Mouse (Mus musculus): Measurements from ENCODE around the gene Ndrg3. TPM values are rescaled to one million over a fixed set of nuclear protein-coding genes. Genes with fewer than 3 reads are reported as not detected.
"Not testable (repeated sequence)": the region's sequence is repeated elsewhere in the genome, so short reads cannot be mapped to it uniquely, and the experiment has no call there.

Gene Ndrg3
- polyA plus RNA-seq, 1 experiment = 46.5 TPM

DNA sequence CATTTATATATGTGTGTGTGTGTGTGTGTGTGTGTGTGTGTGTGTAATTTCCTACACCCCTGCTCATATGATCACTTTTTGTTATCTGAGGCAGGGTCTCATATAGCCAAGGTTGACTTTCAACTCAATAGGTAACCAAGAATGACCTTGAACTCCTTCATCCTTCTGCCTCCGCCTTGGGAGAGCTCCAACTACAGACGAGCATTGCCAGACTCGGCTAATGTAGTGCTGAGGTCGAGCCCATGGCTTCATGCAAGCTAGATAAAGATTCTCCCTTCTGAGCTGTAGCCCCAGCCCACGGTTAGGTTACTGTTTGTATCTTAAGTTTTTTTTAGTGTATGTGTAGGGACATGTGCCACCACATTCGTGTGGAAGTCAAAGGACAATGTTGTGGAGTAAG is 90.0 kb downstream of the Ndrg3 start:
- DNase-seq (ENCODE audit: low read depth) = no peak

DNA sequence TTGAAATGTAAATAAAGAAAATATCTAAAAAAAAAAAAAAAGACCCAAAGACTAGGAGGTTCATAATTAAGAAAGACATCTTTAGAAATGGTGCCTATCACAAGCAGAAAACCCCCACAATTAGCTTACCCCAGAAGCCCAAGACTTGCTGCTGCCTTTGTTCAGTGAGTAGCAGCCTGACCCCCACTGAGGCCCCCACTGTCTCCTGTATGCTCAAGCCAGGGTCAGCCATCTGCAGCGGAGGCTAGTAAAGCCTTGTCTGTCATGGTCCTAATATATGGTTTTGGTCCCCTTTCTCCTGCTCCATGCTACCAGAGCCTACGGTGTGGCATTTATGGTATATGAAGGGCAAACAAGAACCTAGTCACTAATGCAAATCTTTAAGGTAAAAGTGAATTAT is 90.5 kb downstream of the Ndrg3 start:
- no peak for DNase-seq (ENCODE audit: low read depth)

DNA sequence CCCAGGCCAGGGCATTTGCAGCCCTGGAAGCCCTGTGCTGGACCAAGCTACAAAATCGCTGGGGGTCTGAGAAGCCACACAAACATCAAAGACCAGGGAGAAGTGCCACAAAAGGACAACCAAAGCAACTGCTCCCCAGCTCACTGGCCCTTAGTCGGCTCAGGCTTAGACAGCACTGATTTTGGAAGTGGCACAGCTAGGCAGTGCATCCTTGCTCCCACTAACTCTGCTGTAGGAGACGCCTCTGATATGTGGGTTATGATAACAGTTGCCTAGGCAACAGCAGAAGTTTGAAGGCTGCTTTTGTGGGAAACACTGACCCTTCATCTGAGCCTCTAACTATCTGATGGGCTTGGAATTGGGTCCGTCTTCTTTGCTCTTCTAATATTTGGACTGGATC is 92.7 kb downstream of the Ndrg3 start:
- DNase-seq (ENCODE audit: low read depth) = no peak

DNA sequence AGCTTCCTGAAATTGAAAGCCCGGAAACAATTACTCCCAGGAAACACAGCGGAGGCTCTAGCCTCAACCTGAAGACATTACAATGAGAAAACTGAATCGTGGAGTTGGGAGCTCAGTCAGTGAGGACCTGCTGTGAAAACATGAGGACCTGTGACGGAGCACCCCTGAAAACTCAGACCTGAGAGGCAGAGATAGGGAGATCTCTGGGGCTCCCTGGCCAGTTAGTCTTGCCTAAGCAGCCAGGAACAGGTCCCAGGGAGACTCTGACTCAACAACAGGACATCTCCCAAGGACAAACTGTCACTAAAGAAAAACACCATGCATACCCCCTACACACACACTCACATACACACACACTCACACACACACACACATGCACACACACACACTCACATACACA is 93.5 kb downstream of the Ndrg3 start:
- DNase-seq (ENCODE audit: low read depth) = no peak

DNA sequence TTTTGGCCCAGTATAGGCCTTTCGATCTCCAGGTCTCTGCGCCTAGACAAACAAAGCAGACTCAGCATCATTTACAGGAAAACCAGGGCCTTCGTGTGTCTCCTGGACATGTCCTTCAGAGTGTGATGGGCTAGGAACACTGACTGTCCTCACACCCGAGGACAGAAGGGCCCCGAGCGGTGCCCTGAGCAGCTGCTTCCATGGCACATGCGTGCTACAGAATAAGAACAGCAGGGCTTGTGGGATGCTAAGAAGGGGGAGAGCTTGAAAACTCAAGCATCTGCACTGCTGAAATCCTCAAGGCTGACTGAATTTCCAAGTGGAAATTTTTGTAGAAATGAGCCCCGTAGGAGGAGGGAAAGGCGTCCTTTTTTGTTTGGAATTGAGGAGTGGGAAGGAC is 94.8 kb downstream of the Ndrg3 start:
- no peak for DNase-seq (ENCODE audit: low read depth)

DNA sequence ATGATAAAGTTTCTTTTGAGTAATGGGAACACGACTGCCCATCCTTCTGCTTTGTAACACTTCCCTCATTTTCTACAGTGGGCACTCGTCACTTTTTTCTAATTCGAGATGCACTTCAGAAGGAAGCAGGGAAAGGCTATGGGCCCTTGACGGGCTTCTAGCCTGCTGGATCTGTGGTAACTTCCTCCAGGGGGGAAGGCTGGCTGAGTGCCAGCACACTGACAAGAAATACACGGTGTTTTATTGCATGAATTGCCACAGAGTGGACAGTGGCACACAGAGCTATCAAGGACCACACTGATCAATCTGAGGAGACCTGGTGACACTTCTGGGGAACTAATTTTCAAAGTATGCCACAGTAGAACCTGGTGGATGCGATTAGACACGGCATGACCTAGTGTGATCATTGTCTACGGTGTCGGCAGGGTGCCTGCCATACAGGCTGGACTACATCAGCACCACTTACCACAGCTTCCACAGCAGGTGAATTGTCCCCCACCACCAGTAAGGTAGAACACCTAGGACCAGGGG is 95.4 kb downstream of the Ndrg3 start:
- DNase-seq (ENCODE audit: low read depth) = no peak

DNA sequence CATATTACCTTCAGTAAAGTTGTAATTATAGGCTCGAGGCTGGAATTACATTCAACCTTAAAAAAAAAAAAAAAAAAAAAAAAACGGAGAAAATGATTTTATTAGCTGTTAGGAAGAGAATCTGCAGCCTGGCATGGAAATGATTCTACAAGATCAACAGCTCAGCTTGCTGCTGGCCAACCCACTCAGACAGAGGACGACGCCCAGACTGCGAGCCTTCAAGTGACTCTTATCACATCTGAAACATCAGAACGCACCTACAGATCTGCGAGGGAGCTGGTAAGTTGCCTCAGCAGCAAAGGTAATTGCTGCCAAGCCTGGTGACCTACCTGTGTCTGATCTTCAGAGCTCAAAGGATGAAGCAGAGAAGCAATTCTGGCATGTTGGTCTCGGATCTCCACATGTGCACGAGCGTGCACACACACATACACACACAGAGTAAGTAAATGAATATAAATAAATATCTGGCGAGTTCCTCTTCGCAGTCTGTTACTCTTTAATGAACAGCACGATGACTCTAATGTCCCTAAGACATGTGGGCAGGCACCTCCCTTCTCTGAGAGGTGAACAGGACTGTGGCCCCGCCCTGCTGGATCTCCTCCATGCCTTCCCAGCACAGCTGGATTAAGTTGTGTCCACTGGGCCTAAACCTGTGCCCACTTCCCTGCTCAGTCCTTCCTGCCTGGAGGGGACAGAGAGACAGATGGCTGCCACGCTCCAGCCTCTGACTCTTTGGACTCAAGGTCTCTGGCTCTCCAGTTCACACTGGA is 97.2 kb downstream of the Ndrg3 start:
- no peak for DNase-seq (ENCODE audit: low read depth)

DNA sequence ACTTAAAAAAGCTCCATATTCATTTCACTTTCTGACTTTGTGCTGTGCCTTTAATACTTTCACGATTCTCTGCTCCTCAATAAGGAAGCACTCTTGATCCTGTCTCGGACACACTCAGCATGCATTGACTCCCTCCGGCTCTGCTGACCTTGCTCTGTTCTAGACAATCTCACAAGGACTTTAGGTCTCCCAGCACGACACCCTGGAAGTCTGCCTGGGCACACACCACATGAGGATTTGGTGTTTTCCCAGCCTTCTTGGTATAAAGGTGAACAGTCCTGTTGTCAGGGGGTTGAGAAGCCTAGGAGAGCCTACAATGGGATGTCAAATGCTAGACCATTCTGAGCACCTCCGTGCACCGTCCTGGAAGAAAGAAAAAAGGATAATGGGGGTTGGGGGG is 99.0 kb downstream of the Ndrg3 start:
- no peak for DNase-seq (ENCODE audit: low read depth)

DNA sequence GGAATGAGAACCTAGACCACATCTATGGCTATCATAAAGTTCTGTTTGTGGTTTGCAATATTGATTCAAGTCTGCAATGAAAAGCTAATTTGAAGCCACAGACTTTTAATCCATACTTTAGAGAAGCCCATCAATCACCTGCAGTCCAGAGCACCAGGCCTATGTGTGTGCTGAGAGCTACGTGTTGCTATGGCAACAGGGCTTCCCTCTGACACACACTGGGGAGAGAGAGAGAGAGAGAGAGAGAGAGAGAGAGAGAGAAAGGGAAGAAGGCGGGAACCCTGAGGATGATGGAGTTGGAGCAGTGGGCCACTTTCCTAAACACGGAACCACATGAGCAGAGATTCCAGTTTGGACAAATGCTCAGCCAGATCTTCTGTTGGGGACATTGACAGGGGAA is 99.6 kb downstream of the Ndrg3 start:
- no peak for DNase-seq (ENCODE audit: low read depth)

DNA sequence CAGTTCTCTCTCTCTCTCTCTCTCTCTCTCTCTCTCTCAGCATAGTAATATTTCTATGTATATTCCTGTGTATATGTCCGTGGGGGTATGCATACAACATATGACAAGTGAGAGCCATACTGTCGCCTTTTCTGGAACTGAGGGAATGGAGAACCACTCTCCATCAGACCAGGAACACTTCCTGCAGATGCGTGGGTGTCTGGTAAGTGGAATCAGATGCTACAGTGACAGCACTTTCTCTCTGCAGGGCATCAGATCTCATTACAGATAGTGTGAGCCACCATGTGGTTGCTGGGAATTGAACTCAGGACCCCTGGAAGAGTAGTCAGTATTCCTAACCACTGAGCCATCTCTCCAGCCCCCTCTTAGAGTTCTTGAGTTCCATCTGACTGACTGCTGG is 103.4 kb downstream of the Ndrg3 start:
- DNase-seq (ENCODE audit: low read depth) = no peak

DNA sequence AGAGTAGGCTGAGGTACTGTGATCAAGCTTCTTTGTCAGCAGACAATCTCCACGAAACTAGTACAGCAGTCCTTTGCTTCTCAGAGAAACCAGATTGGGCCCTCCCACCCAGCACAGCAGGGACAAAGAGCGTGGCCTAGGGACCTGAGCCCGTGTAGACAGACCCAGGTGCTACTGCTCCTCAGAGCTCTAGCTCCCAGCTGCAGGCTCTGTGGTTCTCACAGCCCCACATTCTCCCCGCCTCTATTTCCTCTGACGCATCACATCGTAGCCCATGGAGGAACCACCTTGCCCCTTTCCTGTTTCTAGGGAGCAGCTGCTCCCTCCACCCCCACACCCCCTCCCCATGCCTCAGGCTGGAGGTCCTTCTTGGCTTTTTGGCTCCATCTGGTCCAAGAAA is 104.8 kb downstream of the Ndrg3 start, which contains the start of gene Sla2:
TSS of gene Sla2 (minus strand) at position 176 of the 400 bp plus-strand sequence.
- no peak for DNase-seq (ENCODE audit: low read depth)

DNA sequence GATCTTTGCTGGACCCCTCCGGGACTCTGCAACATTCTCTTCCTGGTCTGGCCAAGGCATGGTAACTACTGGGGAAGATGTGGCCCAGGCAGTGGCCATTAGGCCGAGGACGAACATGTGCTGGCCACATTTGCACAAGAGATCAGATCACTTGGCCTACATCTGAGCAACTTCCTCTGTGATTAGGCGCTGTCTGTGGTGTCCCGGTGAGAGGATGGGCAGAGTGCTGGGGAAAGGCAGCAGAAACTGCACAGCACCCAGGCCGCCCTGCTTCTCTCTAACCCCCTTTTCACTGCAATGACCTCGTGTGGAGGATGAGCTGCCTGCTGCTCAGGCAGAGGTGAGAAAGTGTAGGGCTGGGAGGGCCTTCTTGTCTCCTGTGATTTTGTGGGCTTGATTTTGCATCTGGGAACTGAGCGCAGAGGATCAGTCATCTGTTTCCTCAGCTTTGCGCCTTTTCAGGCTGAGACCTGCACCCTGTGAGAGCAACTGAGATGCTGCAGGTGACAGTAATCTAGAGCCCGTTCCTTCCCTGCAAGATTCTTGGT is 105.7 kb downstream of the Ndrg3 start:
- no peak for DNase-seq (ENCODE audit: low read depth)

DNA sequence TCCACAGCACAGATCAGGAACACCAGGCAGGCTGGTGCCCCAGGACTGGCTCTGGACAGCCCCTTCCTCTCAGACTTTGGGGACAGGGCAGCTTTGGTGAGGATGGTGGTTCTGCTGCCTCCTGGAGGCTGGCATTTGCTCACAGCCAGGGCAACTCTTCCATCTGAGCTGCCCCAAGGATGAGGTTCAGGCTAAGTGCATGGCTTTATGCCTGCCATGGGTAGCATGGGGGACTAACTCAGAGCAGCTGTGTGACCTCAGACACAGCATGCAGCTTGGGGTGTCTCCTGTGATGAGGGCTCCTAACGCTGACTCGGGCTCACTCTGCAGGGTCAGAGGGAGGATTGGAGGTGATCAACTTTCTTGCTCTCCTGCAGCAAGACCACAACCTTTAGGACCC is 106.2 kb downstream of the Ndrg3 start:
- not testable (repeated sequence) for DNase-seq (ENCODE audit: low read depth)

DNA sequence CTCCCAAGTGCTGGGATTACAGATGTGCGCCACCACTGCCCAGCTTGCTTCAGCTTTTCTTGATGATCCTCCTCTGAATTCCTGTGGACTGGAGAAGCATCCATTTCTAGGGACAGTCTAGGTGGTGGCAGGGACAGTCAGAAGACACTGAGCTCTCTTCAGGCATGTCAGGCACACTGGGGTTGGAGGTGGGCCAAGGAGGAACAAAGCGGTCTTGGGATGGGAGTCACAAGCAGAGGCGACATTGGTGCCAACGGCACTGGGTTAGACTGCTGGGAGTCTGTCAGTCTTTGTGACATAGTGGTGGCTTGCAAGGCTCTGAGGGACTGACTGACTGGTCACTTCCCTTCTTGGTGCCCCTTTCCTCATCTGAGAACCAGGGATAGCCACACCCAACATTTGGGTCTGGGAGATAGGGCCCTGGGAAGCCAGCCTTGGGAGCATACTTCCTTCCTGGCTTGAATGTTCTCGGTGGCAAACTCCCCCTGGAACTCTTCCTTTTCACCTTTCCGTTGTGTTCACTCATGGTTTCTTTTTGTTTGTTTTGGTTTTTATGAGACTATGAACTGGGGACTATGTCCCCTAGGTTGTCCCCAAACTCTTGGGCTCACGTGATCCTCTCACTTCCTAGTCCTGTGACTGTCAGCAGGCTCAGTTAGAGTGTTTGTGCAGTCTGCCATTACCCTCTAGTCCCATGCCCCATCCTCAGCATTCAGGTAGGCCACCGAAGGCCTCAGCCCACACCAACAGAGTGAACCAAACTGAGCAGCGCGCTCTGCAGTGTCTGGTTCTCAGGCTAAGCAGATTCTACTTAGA is 107.3 kb downstream of the Ndrg3 start:
- DNase-seq (ENCODE audit: low read depth) = no peak

DNA sequence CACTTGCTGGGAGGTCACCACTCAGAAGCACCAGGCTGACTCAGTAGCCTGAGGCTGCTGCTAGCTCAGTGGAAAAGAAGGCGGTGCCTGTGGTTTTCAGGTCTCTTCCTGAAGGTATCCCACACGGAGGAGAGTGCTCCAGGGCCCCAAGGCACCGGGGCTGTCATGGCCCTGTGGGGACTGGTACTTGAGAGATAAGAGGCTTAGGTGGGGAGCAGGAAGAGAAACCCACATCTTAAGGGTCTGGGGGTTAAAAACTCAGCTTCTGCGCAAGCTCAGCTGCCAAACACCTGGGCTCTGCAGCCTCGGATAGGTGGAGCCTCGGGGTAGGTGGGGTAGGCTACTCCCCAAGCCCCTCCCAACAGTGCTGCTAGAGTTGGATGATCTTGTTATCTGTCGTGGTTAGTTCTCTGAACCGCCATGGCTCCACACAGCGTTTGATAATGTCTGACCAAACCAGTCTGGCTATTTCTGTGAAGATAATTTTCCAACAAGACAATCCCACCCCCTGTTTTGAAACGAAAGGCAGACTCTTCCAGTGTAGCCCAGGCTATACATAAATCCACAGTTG is 109.3 kb downstream of the Ndrg3 start:
- DNase-seq (ENCODE audit: low read depth) = no peak

DNA sequence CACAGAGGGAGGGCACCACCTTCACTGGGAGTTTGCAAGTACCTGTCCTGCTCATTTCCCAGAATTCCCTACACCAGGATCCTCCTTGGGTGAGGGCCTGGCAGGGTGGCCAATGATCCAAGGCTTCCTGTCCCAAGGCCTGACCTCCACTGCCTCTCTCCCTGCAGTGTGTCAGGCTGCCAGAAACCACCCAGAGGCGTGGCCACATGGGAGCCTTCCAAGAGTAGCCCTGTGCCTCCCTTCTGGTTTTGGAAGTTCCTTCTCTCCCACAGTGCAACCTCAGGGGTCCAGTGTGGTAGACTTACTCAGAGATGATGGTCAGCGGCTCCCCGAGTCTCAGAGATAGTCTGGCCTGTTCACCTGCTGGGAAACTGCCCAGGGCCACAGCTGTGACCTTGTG is 112.3 kb downstream of the Ndrg3 start:
- DNase-seq (ENCODE audit: low read depth) = no peak

DNA sequence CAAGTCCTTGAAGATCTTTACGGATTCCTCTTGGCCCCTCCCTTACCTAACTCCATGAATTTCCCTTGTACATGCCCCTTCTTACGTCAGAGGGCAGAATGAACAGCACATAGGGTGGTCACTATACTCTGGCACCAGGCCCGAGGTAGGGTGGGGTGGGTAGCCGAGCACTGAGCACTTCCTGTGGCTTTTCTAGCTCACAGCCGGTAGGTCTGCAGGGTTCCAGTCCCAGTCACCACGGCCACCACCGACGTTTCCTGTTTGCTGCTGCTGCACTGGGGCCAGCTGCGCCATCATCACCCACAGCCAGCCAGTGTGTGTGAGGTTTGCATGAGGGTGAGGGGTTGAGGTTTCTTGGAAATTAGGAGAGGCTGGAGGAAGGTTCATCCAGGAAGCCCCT is 114.1 kb downstream of the Ndrg3 start:
- no peak for DNase-seq (ENCODE audit: low read depth)

Other genes starting within 250 kb of the Ndrg3 start
- 551 and 563 TPM in 2 replicates for gene Myl9, start 216.6 kb downstream of the Ndrg3 start, polyA plus RNA-seq (2012; rRNA removed)
- 5.3 and 5.7 TPM in 2 replicates for gene Tgif2, start 152.0 kb downstream of the Ndrg3 start, polyA plus RNA-seq (2012; rRNA removed)
- gene 4930518I15Rik, start 134.1 kb downstream of the Ndrg3 start, polyA plus RNA-seq (2012; rRNA removed) = 1.7 and 1.8 TPM in 2 replicates
- gene Rab5if, start 128.9 kb downstream of the Ndrg3 start, polyA plus RNA-seq (2012; rRNA removed) = 86.2 and 99.5 TPM in 2 replicates
- 0.20 and 0.23 TPM in 2 replicates for gene Sla2, start 104.9 kb downstream of the Ndrg3 start, polyA plus RNA-seq (2012; rRNA removed)
- gene Dsn1, start 15.1 kb upstream of the Ndrg3 start, polyA plus RNA-seq (2012; rRNA removed) = 3.1 and 3.3 TPM in 2 replicates
- gene Soga1, start 87.2 kb upstream of the Ndrg3 start, polyA plus RNA-seq (2012; rRNA removed) = 8.0 and 8.2 TPM in 2 replicates
- not detected in 2 replicates for gene Tldc2, start 95.0 kb upstream of the Ndrg3 start, polyA plus RNA-seq (2012; rRNA removed)
- 27.7 and 27.9 TPM in 2 replicates for gene Samhd1, start 143.2 kb upstream of the Ndrg3 start, polyA plus RNA-seq (2012; rRNA removed)
- gene Rbl1, start 212.5 kb upstream of the Ndrg3 start, polyA plus RNA-seq (2012; rRNA removed) = 4.0 and 4.5 TPM in 2 replicates

Measured in gonadal fat pad, adult 2 months (tissue).